Mouse (Mus musculus) MN1 (cell line): ENCODE results near the gene Kcnj4.

ENCODE experiments used
- DNase-seq: peaks from one replicate; pipeline ENCODE4 v3.0.0-alpha.2; 2016; ENCODE audit warnings: low spot score

Kcnj4 gene

DNA sequence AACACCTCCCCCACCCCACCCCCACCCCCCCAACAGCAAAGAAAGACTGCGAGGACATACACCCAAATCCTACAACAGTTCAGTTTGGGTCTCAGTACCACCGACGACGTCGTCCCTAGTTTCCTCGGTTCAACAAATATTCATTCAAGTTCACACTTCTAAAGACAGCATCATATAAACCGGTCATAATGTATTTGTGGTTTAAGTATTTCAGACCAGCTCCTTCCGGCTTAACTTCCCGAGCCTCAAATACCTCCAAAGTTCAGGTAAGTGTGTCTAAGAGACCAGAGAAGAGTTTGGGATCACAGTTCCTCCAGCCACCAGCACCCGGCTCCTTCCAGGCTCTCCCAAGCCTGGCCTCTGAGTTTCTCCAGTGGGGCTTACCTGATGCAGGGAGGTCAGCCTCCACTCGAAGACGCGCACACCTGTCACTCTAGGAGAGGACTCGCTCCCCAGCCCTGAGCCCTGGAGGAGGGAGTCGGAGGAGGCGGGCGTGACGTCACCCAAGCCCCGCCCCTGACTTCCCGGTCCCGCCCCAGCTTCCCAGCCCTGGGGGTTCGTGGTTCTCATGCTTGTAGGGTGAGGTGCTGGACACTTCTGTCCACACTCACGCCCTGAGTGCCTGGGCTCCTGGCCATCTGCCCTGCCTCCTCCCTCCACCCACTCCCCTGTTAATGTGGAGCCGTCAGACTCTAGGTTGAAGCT, 49.8 kb downstream of the Kcnj4 start, which contains the start of gene Csnk1e:
Csnk1e (minus strand) TSS at position 461 of the 705 bp plus-strand sequence.
- DNase-seq: peak; percentile 73

GRCm38 (mm10) chr15:79453831-79454230, 51.2 kb downstream of the Kcnj4 start:
- DNase-seq: no peak

DNA sequence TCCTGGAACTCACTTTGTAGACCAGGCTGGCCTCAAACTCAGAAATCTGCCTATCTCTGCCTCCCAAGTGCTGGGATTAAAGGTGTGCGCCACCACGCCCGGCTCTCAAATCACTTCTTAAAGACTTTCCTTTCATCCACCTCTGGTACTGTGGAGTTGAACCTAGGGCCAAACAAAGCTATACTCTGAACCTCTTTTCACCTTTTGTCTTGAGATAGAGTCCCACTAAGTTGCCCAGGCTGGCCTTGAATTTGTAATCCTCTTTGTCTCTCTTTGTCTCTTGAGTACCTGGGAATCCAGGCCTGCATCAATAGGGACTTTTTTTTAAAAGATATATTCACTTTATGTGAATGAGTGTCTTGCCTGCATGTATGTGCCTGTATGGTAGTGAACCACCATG, 57.0 kb downstream of the Kcnj4 start:
- DNase-seq: no peak

- no peak for DNase-seq
Observed at GRCm38 (mm10) chr15:79445786-79446654, 59.0 kb downstream of the Kcnj4 start.

DNA sequence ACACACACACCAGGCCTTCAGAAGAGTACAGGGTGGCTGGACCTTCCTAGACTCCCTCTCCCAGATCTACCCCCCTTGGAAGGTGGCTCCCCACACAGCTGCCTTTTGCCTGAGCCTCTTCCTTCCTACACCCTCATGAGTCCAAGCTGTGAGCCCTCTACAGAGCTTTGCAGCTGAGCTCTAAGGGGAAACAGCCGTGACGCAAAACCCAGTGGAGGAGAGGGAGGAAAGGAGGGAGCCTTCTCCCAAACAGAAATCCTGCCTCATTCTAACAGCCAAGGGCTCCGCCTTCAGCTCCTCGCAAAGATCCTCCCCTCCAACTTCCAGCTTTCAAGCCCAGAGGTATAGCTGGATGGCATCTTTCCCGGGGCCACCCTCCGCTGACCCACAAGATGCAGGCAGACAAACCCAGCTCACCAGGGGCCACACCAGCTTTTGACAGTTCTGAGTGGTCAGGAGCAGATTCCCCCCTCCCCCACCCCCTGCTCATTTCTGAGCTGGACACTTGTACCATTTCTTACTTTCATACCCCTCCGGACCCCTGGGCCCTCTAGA, 61.1 kb downstream of the Kcnj4 start:
- no peak for DNase-seq

- DNase-seq: no peak
Observed at GRCm38 (mm10) chr15:79442961-79443518, 62.0 kb downstream of the Kcnj4 start.

- no peak for DNase-seq
Observed at GRCm38 (mm10) chr15:79442257-79442611, 62.8 kb downstream of the Kcnj4 start.

DNA sequence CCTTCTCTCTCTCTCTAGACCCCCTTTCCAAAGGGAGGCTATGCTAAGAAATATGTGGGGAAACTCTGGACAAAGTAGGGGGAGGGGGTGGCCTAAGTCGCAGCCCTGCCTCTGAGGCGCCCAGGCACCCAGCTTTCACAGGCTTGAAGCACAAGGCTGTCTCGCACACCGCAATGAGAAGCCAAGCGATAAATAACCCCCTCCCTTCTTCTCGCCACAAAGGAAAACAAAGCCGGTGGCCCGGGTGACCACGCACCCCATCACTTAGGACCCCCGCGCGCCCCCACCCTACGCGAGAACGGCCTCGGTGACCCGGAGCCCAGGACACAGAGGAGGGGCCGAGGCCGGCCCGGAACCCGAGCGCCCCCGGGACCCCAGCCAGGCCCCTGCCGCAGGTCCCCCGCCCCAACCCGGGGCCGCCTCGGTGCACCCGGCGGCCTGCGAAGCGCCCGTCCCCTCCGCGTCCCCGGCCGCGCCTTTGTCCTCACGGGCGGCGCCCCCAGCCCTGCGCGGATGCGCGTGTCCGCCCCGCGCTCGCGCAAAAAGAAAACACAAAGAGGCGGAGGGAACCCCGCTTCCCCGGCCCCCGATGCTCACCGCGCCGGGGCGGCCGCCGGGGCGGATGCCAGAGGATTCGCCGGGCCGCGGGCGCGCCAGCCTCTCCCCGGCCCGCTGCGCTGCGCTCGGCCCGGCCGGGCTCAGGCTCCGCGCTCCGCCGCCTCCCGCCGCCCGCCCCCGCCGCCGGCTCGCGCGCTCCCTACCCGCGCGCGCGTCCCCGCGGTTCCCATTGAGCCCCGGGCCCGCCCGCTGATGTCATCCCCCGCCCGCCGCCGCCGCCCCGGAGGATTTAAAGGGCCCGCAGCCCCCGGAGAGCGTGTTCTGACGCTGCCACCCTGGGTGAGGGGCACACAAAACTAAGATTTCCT, 63.4 kb downstream of the Kcnj4 start:
- DNase-seq: peak; percentile 78

DNA sequence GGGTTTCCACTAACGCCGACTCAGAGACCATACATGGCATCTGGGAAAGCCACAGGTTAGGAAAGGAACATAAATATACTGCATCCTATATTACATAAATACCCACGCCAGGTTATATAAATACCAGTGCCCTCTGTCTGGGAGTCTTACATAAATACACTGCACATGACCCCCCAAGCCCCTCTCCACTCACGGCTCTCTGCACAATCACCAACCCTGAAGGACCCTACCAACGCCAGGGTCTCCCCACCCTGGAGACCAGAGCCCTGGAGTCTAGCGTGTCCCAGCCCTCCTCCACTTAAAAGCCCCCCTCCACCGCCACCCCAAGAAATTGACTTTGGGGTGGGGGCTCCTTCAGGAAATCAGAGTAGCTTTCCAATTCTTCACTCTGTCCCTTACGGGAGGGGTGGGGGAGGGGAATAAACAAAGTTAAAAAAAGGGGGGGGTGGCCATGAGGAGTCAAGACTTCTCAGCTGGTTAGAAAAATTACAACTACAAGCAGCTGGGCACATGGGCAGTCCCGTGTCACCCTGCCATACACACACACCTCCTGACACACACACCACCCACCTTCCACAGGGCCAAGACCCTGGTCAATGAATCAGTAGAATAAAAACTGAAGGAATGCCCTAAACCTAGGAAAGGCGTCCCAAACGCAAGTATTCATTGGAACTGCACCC, 64.2 kb downstream of the Kcnj4 start:
- no peak for DNase-seq

DNA sequence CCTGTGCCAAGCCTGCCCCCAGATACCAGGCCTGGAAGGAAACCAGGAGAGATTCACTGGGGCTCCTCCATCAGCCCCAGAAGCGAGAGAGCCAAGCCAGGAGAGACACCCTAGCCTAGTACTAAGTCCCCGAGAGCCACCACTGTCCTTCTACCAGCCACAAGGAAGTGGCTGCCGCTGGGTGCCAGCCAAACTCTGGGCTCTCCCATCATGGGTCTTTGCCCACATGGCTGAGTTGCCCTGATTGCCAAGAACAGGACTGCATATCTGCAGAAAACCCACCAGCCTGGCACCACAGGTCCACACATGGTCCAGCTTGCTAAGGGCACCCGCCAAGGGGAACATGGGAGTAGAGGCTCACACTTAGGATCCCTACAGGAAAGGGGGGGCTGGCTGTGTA, 64.8 kb downstream of the Kcnj4 start:
- peak; percentile 57 for DNase-seq

DNA sequence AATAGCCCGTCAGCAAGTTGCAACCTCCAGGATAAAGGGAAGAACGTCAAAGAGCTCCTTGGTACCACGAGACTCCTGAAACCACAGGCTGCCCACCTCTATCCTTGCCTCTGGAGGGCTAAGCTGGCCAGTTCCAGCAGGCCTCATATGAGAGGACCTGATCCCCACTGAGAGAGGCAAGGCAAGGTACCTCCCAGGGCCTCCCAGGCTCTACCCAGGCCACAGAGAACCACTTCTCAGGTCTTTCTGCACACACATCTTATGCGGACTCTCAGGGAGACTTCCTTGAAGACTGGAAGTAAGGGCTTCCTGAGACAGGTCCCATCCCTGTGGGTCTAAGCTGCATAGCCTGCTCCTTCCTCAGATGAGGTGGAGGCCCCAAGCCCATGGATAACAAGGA, 65.7 kb downstream of the Kcnj4 start:
- no peak for DNase-seq

DNA sequence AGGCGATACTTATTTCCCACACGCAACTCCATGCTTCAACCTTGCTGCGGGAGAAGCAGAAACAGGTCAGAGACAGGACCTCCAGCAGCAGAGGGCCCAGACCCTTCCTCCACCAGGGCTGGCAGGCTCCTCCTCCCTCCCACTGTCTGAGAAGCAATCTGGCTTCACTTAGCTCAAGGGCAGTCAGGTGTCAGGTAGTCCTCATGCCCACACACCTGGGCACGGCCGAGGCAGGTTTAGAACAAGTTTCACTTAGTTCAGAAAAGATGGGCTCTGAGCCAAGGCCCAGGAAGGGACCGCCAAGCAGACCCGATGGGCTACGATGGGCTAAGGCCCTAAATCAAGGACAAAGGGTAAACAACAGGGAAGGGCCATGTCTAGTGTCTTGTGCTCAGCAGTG, 66.2 kb downstream of the Kcnj4 start:
- DNase-seq: no peak

GRCm38 (mm10) chr15:79438209-79438810, 66.7 kb downstream of the Kcnj4 start:
- DNase-seq: peak; percentile 87

GRCm38 (mm10) chr15:79437541-79438208, 67.4 kb downstream of the Kcnj4 start:
- DNase-seq: peak; percentile 33

DNA sequence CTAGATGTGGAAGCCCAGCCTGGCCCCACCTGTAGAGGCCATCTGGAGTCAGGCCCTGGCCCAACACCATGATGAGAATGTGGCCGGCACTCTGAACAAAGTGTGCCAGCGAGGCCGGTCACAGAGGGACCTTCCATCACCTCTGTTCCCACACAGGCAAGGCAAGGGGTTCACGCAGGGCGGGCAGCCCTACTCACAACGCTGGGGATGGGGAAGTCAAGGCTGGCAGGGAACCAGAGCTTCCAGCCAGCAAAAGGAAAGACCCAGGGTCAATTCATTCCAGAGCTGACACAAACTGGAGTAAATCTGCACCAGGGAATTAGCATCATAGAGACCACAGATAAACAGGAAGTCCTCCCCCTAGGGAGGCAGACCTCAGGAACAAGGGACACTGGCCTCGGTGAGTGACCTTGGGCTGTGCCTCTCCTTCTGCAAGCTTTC, 68.5 kb downstream of the Kcnj4 start:
- no peak for DNase-seq

DNA sequence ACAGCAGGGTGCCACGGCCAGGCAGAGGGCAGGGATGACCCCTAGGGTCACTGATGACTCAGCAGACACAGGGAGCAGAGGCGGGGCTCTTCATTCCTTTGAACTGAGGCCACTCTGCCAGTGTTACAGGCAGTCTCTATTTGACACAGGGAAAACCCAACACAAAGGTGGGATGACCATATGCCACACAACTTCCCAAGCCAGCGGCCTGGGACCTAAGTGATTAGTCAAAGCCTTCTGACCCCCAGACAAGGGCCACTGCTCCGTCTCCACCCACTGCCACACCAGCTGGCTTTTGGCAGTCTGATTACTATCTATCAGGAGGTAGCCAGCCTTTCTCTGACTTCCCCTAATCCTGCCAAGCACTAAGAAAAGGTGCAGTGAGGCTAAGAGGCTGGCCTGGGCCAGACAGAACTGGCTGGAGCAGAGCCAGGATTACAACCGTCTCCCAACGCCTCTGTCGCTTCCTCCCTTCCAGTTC, 69.8 kb downstream of the Kcnj4 start:
- peak; percentile 81 for DNase-seq
